Mouse (Mus musculus): ENCODE measurements around the gene Traf3ip1.

- TF ChIP-seq CTCF (IDR thresholded peaks at IDR 0.05; ENCODE audit: insufficient read depth, low read depth, low read length): no peak
- no peak for TF ChIP-seq POLR2A (IDR thresholded peaks at IDR 0.05; ENCODE audit: insufficient read depth, low read depth, low read length)
These were observed 50.8 kb downstream of the Traf3ip1 start for GRCm38 (mm10) chr1:91545226-91545625.
